Mouse (Mus musculus) adrenal gland, postnatal 14 days (tissue): Measurements from ENCODE around the gene 6820408C15Rik. TPM values are rescaled to one million over a fixed set of nuclear protein-coding genes. Genes with fewer than 3 reads are reported as not detected.
A peak's percentile ranks its signal among the peaks of the same experiment; 100 is the strongest.
"Not testable (repeated sequence)": the region's sequence is repeated elsewhere in the genome, so short reads cannot be mapped to it uniquely, and the experiment has no call there.

Experiments
- DNase-seq: peaks from one replicate; pipeline ENCODE4 v3.0.0; 2021; ENCODE audit warnings: mixed read lengths
- total RNA-seq: library from RNA; stranded (reverse); gene quantifications from 2 replicates; pipeline ENCODE4 v1.2.3, GENCODE M21; 2021

6820408C15Rik gene
- total RNA-seq, 1 experiment from 2014 or later, result 0.37 TPM

- no peak for DNase-seq
Measured at GRCm38 (mm10) chr2:152411471-152411870, 3.9 kb upstream of the 6820408C15Rik start.

DNA sequence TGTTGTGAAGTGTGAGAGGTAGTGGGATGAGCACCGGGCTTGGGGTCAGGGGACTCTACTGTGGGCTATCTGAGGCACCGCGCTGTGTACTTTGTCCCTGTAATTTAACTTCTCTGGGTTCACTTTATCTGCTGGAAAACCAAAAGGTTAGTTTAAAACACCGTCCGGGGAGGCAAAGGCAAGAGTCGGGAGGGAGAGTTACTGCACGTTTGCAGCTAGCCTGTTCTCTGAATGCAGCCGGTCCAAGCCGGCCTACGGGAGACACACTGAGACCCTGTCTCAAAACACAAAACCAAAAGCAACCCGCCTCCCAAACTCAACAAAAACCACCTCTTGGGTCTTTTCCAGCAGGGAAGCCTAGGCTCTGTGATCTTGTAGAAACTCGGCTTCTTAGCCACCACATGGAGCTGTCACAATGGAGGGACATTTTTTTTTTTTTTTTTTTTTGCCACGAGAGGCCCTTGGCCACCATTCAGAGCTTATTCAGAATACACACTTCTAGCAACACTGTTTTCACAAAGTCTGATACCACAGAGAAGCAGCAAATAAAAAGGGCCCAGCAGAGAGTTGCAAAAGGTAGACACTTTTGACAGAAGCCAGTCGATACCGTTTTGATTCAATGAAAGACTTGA lies 2.7 kb upstream of the 6820408C15Rik start:
- no peak for DNase-seq

- DNase-seq, result peak; percentile 65
Measured at GRCm38 (mm10) chr2:152413158-152413764, 2.1 kb upstream of the 6820408C15Rik start.

- DNase-seq, result peak; percentile 53
Measured at GRCm38 (mm10) chr2:152413765-152414584, 1.4 kb upstream of the 6820408C15Rik start.

GRCm38 (mm10) chr2:152414591-152415165 lies 709 bp upstream of the 6820408C15Rik start, which contains the start of gene Zcchc3:
Zcchc3 (minus strand) TSS chr2:152415027.
- peak; percentile 94 for DNase-seq

DNA sequence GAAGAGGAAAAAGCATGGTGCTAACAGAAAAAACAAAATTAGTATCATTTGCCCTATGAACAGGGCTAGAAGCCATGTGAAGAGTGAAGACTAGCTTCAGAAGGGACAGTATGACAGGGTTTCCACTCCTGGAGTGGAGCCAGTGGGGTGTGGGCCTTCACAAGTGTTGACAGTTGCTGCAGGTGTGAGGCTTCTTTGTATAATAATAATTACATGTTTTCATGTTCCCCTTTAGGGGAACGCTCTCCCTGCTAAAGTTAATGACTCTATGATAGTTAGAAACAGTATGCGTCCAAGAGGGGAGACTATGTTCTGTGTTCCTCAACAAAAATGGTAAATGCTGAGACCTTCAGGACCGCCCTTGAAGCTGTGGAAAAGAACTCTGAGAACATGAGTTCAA lies 399 bp downstream of the 6820408C15Rik start:
- no peak for DNase-seq

DNA sequence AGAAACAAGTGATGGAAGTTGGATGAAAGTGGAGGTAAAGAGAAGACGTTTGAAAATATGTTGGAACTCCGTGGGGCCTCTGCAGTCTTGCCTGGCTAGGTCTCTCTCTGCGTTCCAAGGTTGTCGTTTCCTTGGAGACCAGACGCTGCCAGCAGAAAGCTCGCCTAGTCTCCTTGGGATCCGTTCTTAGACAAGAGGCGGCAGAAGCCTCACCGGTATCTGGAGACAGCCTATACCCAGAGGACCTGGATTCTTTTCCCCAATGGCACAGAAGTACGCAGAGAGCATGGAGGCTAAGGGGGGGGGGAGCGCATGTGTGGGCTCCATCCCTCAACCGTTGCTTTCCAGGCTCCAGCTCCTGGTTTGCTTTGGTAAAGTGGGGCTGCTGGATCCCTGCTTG lies 12.1 kb downstream of the 6820408C15Rik start:
- DNase-seq, result peak; percentile 52

- DNase-seq, result not testable (repeated sequence)
Measured at GRCm38 (mm10) chr2:152428481-152428880, 13.1 kb downstream of the 6820408C15Rik start.

DNA sequence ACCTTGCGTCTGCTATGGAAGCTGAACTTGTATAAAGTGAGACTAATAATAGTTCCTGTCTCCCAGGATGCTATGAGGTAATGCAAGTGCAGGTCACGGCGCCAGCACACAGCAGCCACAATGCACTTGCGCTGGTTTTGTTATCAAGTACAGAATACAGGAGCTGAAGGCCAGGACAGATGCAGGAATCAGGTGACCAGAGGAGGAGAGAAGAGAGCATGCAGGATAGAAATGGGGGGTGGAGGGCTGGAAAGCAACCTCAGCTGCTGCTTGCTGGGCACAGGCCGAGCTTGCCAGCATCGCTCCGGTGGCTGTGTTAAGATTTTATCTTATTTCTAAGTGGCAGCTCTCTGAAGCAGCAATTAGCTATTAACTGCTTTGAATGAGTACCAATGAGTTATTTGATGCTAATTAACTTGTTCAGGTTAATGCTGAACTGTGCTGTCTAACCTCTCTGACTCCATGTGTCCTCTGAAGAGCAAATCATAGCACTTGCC lies 21.1 kb downstream of the 6820408C15Rik start:
- DNase-seq, result peak; percentile 24

GRCm38 (mm10) chr2:152436983-152437860 lies 21.8 kb downstream of the 6820408C15Rik start:
- peak; percentile 95 for DNase-seq

DNA sequence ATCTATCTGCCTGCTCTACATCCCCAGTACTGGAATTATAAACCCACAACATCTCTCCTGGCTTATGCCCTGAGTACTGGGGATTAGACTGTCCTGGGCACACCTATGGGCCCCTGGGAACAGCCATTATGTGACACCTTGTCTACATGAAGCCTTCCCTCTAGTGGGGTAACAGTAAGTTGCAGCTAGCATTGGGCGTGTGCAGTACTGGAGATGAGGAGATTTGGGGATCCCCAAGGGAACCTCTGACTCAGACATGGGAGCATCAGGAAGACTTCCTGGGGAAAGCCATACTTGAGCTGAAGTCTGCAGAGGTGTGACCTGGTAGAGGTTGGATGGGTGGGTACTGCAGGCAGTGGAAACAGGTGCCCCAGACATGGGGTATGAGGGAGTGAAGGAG lies 23.6 kb downstream of the 6820408C15Rik start:
- DNase-seq, result no peak

DNA sequence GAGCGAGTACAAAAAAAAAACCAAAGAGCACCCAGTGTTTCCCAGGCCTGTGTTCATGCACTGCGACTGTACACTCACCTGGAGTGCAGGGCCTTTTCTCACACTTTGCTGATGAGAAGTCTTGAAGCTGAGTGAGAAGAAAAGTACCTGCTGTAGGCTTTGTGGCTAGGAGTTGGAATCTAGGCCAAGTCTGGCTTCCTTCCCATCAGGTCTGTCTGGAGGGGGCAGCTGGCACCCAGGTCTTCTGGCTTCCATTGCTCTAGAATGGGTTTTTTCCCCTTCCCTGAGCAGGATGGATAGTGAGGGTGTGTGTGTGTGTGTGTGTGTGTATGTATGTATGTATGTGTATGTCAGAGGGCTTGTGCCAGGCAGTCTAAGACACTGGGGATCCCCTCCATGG lies 24.4 kb downstream of the 6820408C15Rik start:
- DNase-seq, result no peak

DNA sequence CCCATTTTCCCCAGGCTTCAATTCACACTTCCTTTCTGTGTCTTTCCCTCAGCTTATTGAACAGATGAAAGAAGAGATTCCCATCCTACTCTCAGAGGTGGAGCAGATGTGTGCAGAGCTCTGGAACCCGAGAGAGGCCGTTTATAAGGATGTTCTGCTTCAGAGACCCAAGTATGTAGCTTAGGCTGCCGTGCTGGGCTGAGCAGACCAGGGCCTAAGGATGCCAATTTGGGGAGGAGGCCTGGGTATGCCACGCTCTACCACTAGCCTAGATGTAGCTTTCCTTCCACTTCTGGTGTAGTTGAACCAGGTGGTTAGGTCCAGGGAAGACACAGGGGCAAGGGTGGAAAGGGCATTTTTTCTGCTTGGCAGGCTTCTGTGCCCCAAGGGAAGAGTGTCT lies 26.9 kb downstream of the 6820408C15Rik start:
- DNase-seq, result no peak

DNA sequence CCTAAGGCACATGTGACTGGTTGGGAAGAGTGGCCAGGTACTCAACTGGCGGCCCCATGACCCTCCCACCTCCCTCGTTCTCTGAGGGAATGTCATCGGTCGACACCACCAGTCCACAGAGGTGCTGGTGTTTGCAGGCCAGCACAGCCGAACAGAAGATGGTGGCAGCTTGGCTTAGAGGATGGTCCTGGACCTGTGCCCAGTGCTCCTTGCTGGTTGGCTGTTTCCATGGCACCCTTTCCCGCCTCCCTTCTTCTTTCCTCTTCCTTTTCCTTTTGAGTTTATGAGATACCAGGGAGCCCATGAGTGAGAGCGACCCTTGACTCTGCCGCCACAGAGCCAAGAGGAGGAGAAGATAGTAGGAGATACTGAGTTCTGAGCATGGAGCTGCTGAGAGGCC lies 27.9 kb downstream of the 6820408C15Rik start:
- DNase-seq, result no peak

- no peak for DNase-seq
Measured at GRCm38 (mm10) chr2:152446642-152447041, 31.3 kb downstream of the 6820408C15Rik start.

DNA sequence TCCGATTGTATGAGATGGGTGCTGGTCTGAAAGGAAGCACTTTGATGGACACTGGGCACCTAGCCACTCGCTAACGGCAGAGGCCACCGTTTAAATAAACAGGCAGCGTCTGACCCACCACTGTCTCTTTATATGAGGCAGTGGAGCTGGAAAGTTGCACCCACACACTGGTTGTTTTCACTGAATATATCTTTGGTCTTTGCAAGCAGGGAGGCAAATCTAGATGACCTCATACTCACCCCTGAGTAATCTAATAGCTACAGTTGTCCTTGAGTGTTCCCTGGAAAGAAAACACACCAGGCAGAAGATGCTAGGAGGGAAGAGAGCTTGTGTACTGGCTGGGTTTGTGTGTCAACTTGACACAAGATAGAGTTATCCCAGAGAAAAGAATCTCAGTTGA lies 32.1 kb downstream of the 6820408C15Rik start:
- no peak for DNase-seq

- peak; percentile 75 for DNase-seq
Measured at GRCm38 (mm10) chr2:152450241-152450640, 34.9 kb downstream of the 6820408C15Rik start.

DNA sequence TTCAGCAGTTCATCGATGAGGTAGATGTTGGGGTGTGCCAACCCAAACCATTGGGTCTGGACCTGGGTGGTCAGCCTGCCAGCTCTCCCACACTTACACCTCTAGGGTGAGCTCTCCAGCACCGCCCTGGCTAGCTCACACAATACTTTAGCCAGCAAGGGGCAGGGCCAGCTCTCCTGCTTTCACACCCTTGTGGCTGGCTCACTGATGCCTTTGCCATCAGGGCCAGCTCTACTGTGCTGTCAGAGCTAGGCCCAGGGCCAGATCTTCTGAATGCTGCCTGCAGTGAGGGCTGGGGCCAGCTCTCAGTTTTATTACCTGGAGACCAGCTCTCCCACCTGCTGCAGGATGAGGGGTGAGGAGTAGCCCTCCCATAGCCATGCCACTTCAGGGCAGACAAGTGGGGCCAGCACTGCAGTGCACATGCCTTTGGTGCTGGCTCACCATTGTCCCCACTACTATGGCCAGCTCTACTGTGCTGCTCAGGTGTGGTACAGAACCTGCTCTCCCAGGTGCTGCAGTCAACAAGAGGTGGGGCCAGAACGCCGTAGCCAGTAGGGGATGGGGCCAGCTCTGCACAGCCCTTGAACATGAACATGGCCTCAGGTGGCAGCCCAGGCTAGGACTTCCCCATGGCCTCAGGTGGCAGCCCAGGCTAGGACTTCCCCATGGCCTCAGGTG lies 36.9 kb downstream of the 6820408C15Rik start:
- no peak for DNase-seq

- no peak for DNase-seq
Measured at GRCm38 (mm10) chr2:152459241-152459640, 43.9 kb downstream of the 6820408C15Rik start.

DNA sequence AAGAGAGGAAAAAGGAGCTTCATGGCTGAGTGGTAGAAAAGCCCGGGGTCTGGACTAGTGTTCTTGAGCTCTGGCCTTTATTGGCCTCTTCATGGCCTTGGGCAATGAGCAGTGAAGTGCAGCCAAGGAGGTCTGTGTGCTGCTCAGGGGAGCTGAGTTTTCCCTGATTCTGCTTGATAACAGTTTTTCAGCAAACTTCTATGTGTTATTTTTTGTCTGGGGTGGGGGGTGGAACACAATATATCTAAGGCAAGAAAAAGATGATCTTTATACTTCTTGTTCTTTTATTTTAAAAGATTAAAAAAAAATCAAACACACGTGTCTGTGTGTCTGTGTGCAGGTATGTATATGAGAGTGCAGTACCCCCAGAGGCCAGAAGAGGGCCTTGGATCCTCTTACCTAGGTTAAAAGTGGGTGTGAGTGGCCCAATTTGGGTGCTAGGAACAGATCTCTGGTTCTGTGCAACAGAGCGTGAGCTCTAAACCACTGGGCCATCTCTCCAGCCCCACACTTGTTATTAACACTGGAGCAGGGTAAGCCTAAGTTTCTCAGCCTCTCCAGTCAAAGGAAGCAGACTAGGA lies 49.3 kb downstream of the 6820408C15Rik start, which contains the start of gene Defb23:
TSS of gene Defb23 (minus strand) at position 51 of the 581 bp plus-strand sequence.
- no peak for DNase-seq
